Comparison of ENCODE assay signal across 10 mouse cellular contexts in genomic region chrX:70362985-70363384, GRCm38 (mm10). TPM values are rescaled to one million over a fixed set of nuclear protein-coding genes. Genes with fewer than 3 reads are reported as not detected.
A peak's percentile ranks its signal among the peaks of the same experiment; 100 is the strongest.
DNase-seq lines count a peak whose midpoint lies in the region; ATAC-seq and TF ChIP-seq lines count a peak whose summit lies in the region.
"Had no signal": no experiment of that assay in that cellular context is flagged by ENCODE, and none has a peak within 500 bp of the region (broad histone marks: within the 10 kb centered on the region; RNA-seq: fewer than 3 reads in every experiment).

No protein-coding gene starts in this region.

- peaks cover 19% of the 10 kb centered on the region for H3K36me3 ChIP-seq in forebrain, embryonic 15.5 days
- no peaks in the 10 kb centered on the region for H3K36me3 ChIP-seq in midbrain, embryonic 15.5 days (replicated peaks)
- H3K36me3 ChIP-seq in intestine, postnatal 0 days (ENCODE audit: control insufficient read depth, insufficient read depth): no peaks in the 10 kb centered on the region

- H3K27ac ChIP-seq in forebrain, embryonic 15.5 days (replicated peaks): no peak overlapping the region
- H3K27ac ChIP-seq in midbrain, embryonic 15.5 days: no peak overlapping the region
- no peak overlapping the region for H3K27ac ChIP-seq in intestine, postnatal 0 days (ENCODE audit: low read depth, low read length)
- H3K27ac ChIP-seq: kidney, embryonic 15.5 days had no signal

- no peak for TF ChIP-seq POLR2A in brain, embryonic 14.5 days (IDR thresholded peaks at IDR 0.05; ENCODE audit: borderline replicate concordance, extremely low read depth, insufficient read depth, insufficient read length, poor library complexity, severe bottlenecking)

- intact Hi-C loops in left cerebral cortex, postnatal 4 days (cut with DNase I): no loop called here

- peaks cover 7% of the 10 kb centered on the region for H3K4me1 ChIP-seq in forebrain, embryonic 15.5 days
- H3K4me1 ChIP-seq in midbrain, embryonic 15.5 days: peaks cover 11% of the 10 kb centered on the region; the same call in 1 of the 2 replicates
- H3K4me1 ChIP-seq in intestine, postnatal 0 days (replicated peaks; ENCODE audit: control insufficient read depth, insufficient read depth, low read length): no peaks in the 10 kb centered on the region
- H3K4me1 ChIP-seq: kidney, embryonic 15.5 days had no signal

- peak overlapping the region; percentile 46; the same call in 1 of the 2 replicates for H3K9ac ChIP-seq in forebrain, embryonic 15.5 days (replicated peaks)
- H3K9ac ChIP-seq in midbrain, embryonic 15.5 days: no peak overlapping the region
- no peak overlapping the region for H3K9ac ChIP-seq in intestine, postnatal 0 days (ENCODE audit: low read depth, low read length)
- H3K9ac ChIP-seq: kidney, embryonic 15.5 days had no signal

- H3K4me3 ChIP-seq in forebrain, embryonic 15.5 days: peak overlapping the region; percentile 50
- peak overlapping the region; percentile 51 for H3K4me3 ChIP-seq in midbrain, embryonic 15.5 days
- no peak overlapping the region for H3K4me3 ChIP-seq in intestine, postnatal 0 days (ENCODE audit: low read depth, low read length)
- H3K4me3 ChIP-seq: kidney, embryonic 15.5 days had no signal

- no peak for ATAC-seq in forebrain, embryonic 15.5 days (replicated peaks)
- no peak for ATAC-seq in midbrain, embryonic 15.5 days (replicated peaks)
- no peak for ATAC-seq in intestine, postnatal 0 days

- DNase-seq in left cerebral cortex, adult 18-20 months (ENCODE audit: low spot score in 2 of 2): peak; percentile 2 to 13
- no peak for DNase-seq in left cerebral cortex, postnatal 4 days
- peak; percentile 2 for DNase-seq in brain, embryonic 14.5 days (ENCODE audit: low read depth)
- no peak for DNase-seq in cerebellum, adult 18-20 months
- DNase-seq: heart, postnatal 36 days had no signal

- peak overlapping the region; percentile 47 for H3K4me2 ChIP-seq in forebrain, embryonic 15.5 days (replicated peaks)
- peak overlapping the region; percentile 54 for H3K4me2 ChIP-seq in midbrain, embryonic 15.5 days
- H3K4me2 ChIP-seq in intestine, postnatal 0 days (replicated peaks; ENCODE audit: low read depth): no peak overlapping the region
- H3K4me2 ChIP-seq: kidney, embryonic 15.5 days; liver, embryonic 11.5 days had no signal

- TF ChIP-seq CTCF in brain, embryonic 14.5 days (IDR thresholded peaks at IDR 0.05; ENCODE audit: borderline replicate concordance, extremely low read depth, insufficient read depth, insufficient read length): no peak
- TF ChIP-seq CTCF in intestine, postnatal 0 days (IDR thresholded peaks at IDR 0.05; ENCODE audit: low read depth): no peak

- whole genome bisulfite sequencing in forebrain, embryonic 15.5 days: 89% methylated on average over 7 of the region's 7 CpGs
- WGBS in midbrain, embryonic 15.5 days: 90% methylated on average over 7 of the region's 7 CpGs
- 85% methylated on average over 7 of the region's 7 CpGs for WGBS in intestine, postnatal 0 days

- no peaks in the 10 kb centered on the region for H3K9me3 ChIP-seq in forebrain, embryonic 15.5 days
- H3K9me3 ChIP-seq in midbrain, embryonic 15.5 days: no peaks in the 10 kb centered on the region
- no peaks in the 10 kb centered on the region for H3K9me3 ChIP-seq in intestine, postnatal 0 days (ENCODE audit: control insufficient read depth)
- H3K9me3 ChIP-seq: kidney, embryonic 15.5 days had no signal

- no peaks in the 10 kb centered on the region for H3K27me3 ChIP-seq in forebrain, embryonic 15.5 days
- H3K27me3 ChIP-seq in midbrain, embryonic 15.5 days (replicated peaks): no peaks in the 10 kb centered on the region
- no peaks in the 10 kb centered on the region for H3K27me3 ChIP-seq in intestine, postnatal 0 days (replicated peaks; ENCODE audit: control insufficient read depth, insufficient read depth, low read length)
- H3K27me3 ChIP-seq: kidney, embryonic 15.5 days had no signal

RNA-seq across cellular contexts. Expression of gene Ids, which starts 1.9 kb away (rescaled TPM):
- 100 to 1,000 TPM; 324 to 348 TPM for total RNA-seq in left cerebral cortex, adult 18-20 months (2021)
- 100 to 1,000 TPM; 295 to 300 TPM for total RNA-seq in left cerebral cortex, postnatal 4 days (2021)
- 91.5 and 124 TPM in 2 replicates for polyA plus RNA-seq in brain, embryonic 14.5 days (2012; rRNA removed)
- polyA plus RNA-seq in forebrain, embryonic 15.5 days (2015; fragmentation: Nextera tagmentation; extraction: Ambion mirVana): 14.8 and 16.4 TPM in 2 replicates
- polyA plus RNA-seq in midbrain, embryonic 15.5 days (2015; fragmentation: Nextera tagmentation; extraction: Ambion mirVana): 16.5 and 16.9 TPM in 2 replicates
- 2.5 and 2.9 TPM in 2 replicates for polyA plus RNA-seq in intestine, postnatal 0 days (2015; fragmentation: Nextera tagmentation; extraction: Ambion mirVana)

RNA-seq across cellular contexts. Expression of gene 1110012L19Rik, which starts 22.7 kb away (rescaled TPM):
- 10 to 100 TPM; 13.0 to 14.5 TPM for total RNA-seq in left cerebral cortex, adult 18-20 months (2021)
- 10 to 100 TPM; 20.8 to 26.2 TPM for total RNA-seq in left cerebral cortex, postnatal 4 days (2021)
- 20.4 and 21.6 TPM in 2 replicates for polyA plus RNA-seq in brain, embryonic 14.5 days (2012; rRNA removed)
- polyA plus RNA-seq in forebrain, embryonic 15.5 days (2015; fragmentation: Nextera tagmentation; extraction: Ambion mirVana): 37.2 and 39.3 TPM in 2 replicates
- polyA plus RNA-seq in midbrain, embryonic 15.5 days (2015; fragmentation: Nextera tagmentation; extraction: Ambion mirVana): 35.3 and 40.2 TPM in 2 replicates
- 21.8 and 24.0 TPM in 2 replicates for polyA plus RNA-seq in intestine, postnatal 0 days (2015; fragmentation: Nextera tagmentation; extraction: Ambion mirVana)

Comparison
In these comparisons a context has a peak if more than half of its experiments do, and no peak if none do; other contexts are left out.
1. DNase-seq: peak in left cerebral cortex, adult 18-20 months (2 of 2) and brain, embryonic 14.5 days (single experiment); none in left cerebral cortex, postnatal 4 days (single experiment) and cerebellum, adult 18-20 months (0 of 2).